Comparison of ENCODE assay signal across 21 mouse cellular contexts in genomic region chr9:23306226-23306625, GRCm38 (mm10).
"Had no signal": no experiment of that assay in that cellular context is flagged by ENCODE, and none has a peak within 500 bp of the region (broad histone marks: within the 10 kb centered on the region; RNA-seq: fewer than 3 reads in every experiment).

No protein-coding gene starts in this region.

- H3K9me3 ChIP-seq: limb, embryonic 10.5 days; limb, embryonic 13.5 days; liver, embryonic 12.5 days; liver, embryonic 15.5 days; lung, embryonic 15.5 days; midbrain, embryonic 12.5 days; midbrain, embryonic 15.5 days; neural tube, embryonic 12.5 days; neural tube, embryonic 15.5 days had no signal

- H3K9ac ChIP-seq: limb, embryonic 13.5 days; liver, embryonic 12.5 days; liver, embryonic 15.5 days; lung, embryonic 15.5 days; midbrain, embryonic 12.5 days; midbrain, embryonic 15.5 days; neural tube, embryonic 12.5 days; neural tube, embryonic 15.5 days had no signal

- H3K4me1 ChIP-seq: liver, embryonic 12.5 days; liver, embryonic 15.5 days; lung, embryonic 15.5 days; midbrain, embryonic 12.5 days; midbrain, embryonic 15.5 days; neural tube, embryonic 12.5 days; neural tube, embryonic 15.5 days had no signal

- H3K4me3 ChIP-seq: layer of hippocampus, adult 2 months; limb, embryonic 10.5 days; limb, embryonic 13.5 days; liver, embryonic 12.5 days; liver, embryonic 15.5 days; lung, embryonic 15.5 days; midbrain, embryonic 12.5 days; midbrain, embryonic 15.5 days; neural tube, embryonic 12.5 days; neural tube, embryonic 15.5 days had no signal

- H3K27ac ChIP-seq: kidney, postnatal 0 days; layer of hippocampus, adult 2 months; limb, embryonic 10.5 days; limb, embryonic 13.5 days; liver, embryonic 12.5 days; liver, embryonic 15.5 days; lung, embryonic 15.5 days; macrophage; midbrain, embryonic 12.5 days; midbrain, embryonic 15.5 days; neural tube, embryonic 12.5 days; neural tube, embryonic 15.5 days; stomach, postnatal 0 days had no signal

- H3K36me3 ChIP-seq: limb, embryonic 10.5 days; limb, embryonic 13.5 days; liver, embryonic 12.5 days; liver, embryonic 15.5 days; lung, embryonic 15.5 days; midbrain, embryonic 12.5 days; midbrain, embryonic 15.5 days; neural tube, embryonic 12.5 days; neural tube, embryonic 15.5 days had no signal

- H3K27me3 ChIP-seq: liver, embryonic 12.5 days; liver, embryonic 15.5 days; lung, embryonic 15.5 days; midbrain, embryonic 12.5 days; midbrain, embryonic 15.5 days; neural tube, embryonic 12.5 days; neural tube, embryonic 15.5 days had no signal

- H3K4me2 ChIP-seq: limb, embryonic 13.5 days; liver, embryonic 12.5 days; liver, embryonic 15.5 days; lung, embryonic 15.5 days; midbrain, embryonic 12.5 days; midbrain, embryonic 15.5 days; neural tube, embryonic 12.5 days; neural tube, embryonic 15.5 days had no signal

- DNase-seq: layer of hippocampus, adult 9-11 months; liver; right cerebral cortex, adult 18-20 months; right cerebral cortex, postnatal 14 days; right cerebral cortex, postnatal 4 days; thymus, adult 18-20 months; thymus, postnatal 36 days had no signal

- ATAC-seq: intestine, embryonic 16.5 days; liver, embryonic 12.5 days; midbrain, embryonic 15.5 days had no signal
